Mouse (Mus musculus): ENCODE data around the gene Lgals9. TPM values are rescaled to one million over a fixed set of nuclear protein-coding genes. Genes with fewer than 3 reads are reported as not detected.
"Not testable (repeated sequence)": the region's sequence is repeated elsewhere in the genome, so short reads cannot be mapped to it uniquely, and the experiment has no call there.

Lgals9 gene
- total RNA-seq, 2 experiments from 2014 or later = 24.7 to 32.5 TPM

GRCm38 (mm10) chr11:79008891-79009290, 24.1 kb upstream of the Lgals9 start:
- intact Hi-C loops (cut with DNase I) = no loop called here

GRCm38 (mm10) chr11:79008007-79008775, 23.4 kb upstream of the Lgals9 start:
- DNase-seq = no peak

More at GRCm38 (mm10) chr11:79008891-79009290, 24.1 kb upstream of the Lgals9 start:
- DNase-seq = no peak

GRCm38 (mm10) chr11:79007356-79007755, 22.6 kb upstream of the Lgals9 start:
- intact Hi-C loops (cut with DNase I) = not testable (repeated sequence)

More at GRCm38 (mm10) chr11:79008007-79008775, 23.4 kb upstream of the Lgals9 start:
- intact Hi-C loops (cut with DNase I) = no loop called here

GRCm38 (mm10) chr11:79006417-79006816, 21.7 kb upstream of the Lgals9 start:
- no peak for DNase-seq
- intact Hi-C loops (cut with DNase I) = no loop called here

More at GRCm38 (mm10) chr11:79007356-79007755, 22.6 kb upstream of the Lgals9 start:
- DNase-seq = not testable (repeated sequence)

GRCm38 (mm10) chr11:79005578-79006394, 21.0 kb upstream of the Lgals9 start:
- no peak for DNase-seq
- intact Hi-C loops (cut with DNase I) = no loop called here

GRCm38 (mm10) chr11:79003769-79004638, 19.3 kb upstream of the Lgals9 start:
- intact Hi-C loops (cut with DNase I) = loop anchor here (2.0 kb wide), 1 partner anchor 19 kb away; the partner anchor contains the start of gene Lgals9
- no peak for DNase-seq

- intact Hi-C loops (cut with DNase I) = loop anchor here (2.0 kb wide), 1 partner anchor 18 kb away; the partner anchor contains the start of gene Lgals9
- DNase-seq = no peak
These were observed 18.5 kb upstream of the Lgals9 start for GRCm38 (mm10) chr11:79003053-79003768.

- intact Hi-C loops (cut with DNase I) = loop anchor here (2.0 kb wide), 1 partner anchor 18 kb away; the partner anchor contains the start of gene Lgals9
- no peak for DNase-seq
These were observed 17.8 kb upstream of the Lgals9 start for GRCm38 (mm10) chr11:79002551-79002951.

- intact Hi-C loops (cut with DNase I) = loop anchor here (2.0 kb wide), 1 partner anchor 17 kb away; the partner anchor contains the start of gene Lgals9
- no peak for DNase-seq
These were observed 17.1 kb upstream of the Lgals9 start for GRCm38 (mm10) chr11:79001871-79002270.

GRCm38 (mm10) chr11:78999118-78999517, 14.4 kb upstream of the Lgals9 start:
- intact Hi-C loops (cut with DNase I) = no loop called here
- DNase-seq = no peak

- DNase-seq; intact Hi-C loops (cut with DNase I): not testable (repeated sequence)
These were observed 6.3 kb upstream of the Lgals9 start for GRCm38 (mm10) chr11:78990875-78991543.

- no peak for DNase-seq
- intact Hi-C loops (cut with DNase I) = no loop called here
These were observed 5.3 kb upstream of the Lgals9 start for GRCm38 (mm10) chr11:78990096-78990495.

GRCm38 (mm10) chr11:78989206-78989605, 4.5 kb upstream of the Lgals9 start:
- intact Hi-C loops (cut with DNase I); DNase-seq: not testable (repeated sequence)

GRCm38 (mm10) chr11:78986311-78987002, 1.7 kb upstream of the Lgals9 start:
- intact Hi-C loops (cut with DNase I) = no loop called here
- no peak for DNase-seq

GRCm38 (mm10) chr11:78985505-78985904, 759 bp upstream of the Lgals9 start:
- intact Hi-C loops (cut with DNase I) = loop anchor here (2.0 kb wide), 1 partner anchor 17 kb away; no protein-coding TSS in a partner anchor
- no peak for DNase-seq

- no peak for DNase-seq
- intact Hi-C loops (cut with DNase I) = no loop called here
These were observed 1.2 kb downstream of the Lgals9 start for GRCm38 (mm10) chr11:78983539-78983938.

GRCm38 (mm10) chr11:78982513-78983291, 2.0 kb downstream of the Lgals9 start:
- intact Hi-C loops (cut with DNase I) = no loop called here
- no peak for DNase-seq

Data from heart, postnatal 36 days (tissue).